In genomic region chr6:32006382-32006781, GRCm38 (mm10) we compare ENCODE assay signal across 25 mouse cellular contexts. TPM values are rescaled to one million over a fixed set of nuclear protein-coding genes. Genes with fewer than 3 reads are reported as not detected.
"Had no signal": no experiment of that assay in that cellular context is flagged by ENCODE, and none has a peak within 500 bp of the region (broad histone marks: within the 10 kb centered on the region; RNA-seq: fewer than 3 reads in every experiment).

No protein-coding gene starts in this region.

- H3K4me1 ChIP-seq: liver, embryonic 12.5 days; midbrain, embryonic 10.5 days; midbrain, embryonic 12.5 days; neural tube, embryonic 13.5 days; neural tube, embryonic 15.5 days had no signal

- H3K27ac ChIP-seq: liver, embryonic 12.5 days; liver, embryonic 14.5 days; midbrain, embryonic 10.5 days; midbrain, embryonic 12.5 days; neural tube, embryonic 13.5 days; neural tube, embryonic 15.5 days had no signal

- ATAC-seq: liver, embryonic 12.5 days; midbrain, embryonic 16.5 days had no signal

- H3K9me3 ChIP-seq: liver, embryonic 12.5 days; midbrain, embryonic 10.5 days; midbrain, embryonic 12.5 days; neural tube, embryonic 13.5 days; neural tube, embryonic 15.5 days had no signal

- H3K4me3 ChIP-seq: liver, embryonic 12.5 days; midbrain, embryonic 10.5 days; midbrain, embryonic 12.5 days; myocyte; neural tube, embryonic 13.5 days; neural tube, embryonic 15.5 days had no signal

- H3K36me3 ChIP-seq: liver, embryonic 12.5 days; midbrain, embryonic 10.5 days; midbrain, embryonic 12.5 days; neural tube, embryonic 13.5 days; neural tube, embryonic 15.5 days had no signal

- H3K4me2 ChIP-seq: liver, embryonic 12.5 days; midbrain, embryonic 12.5 days; neural tube, embryonic 13.5 days; neural tube, embryonic 15.5 days had no signal

- H3K27me3 ChIP-seq: liver, embryonic 12.5 days; midbrain, embryonic 12.5 days; neural tube, embryonic 13.5 days; neural tube, embryonic 15.5 days had no signal

- DNase-seq: lung, adult 2 months; midbrain, embryonic 14.5 days; retina, postnatal 1 day; right cerebral cortex, adult 18-20 months; right cerebral cortex, postnatal 25 days; right cerebral cortex, postnatal 4 days; spleen, adult 18-20 months; thymus, adult 18-20 months; thymus, postnatal 14 days; thymus, postnatal 36 days had no signal

- H3K9ac ChIP-seq: liver, embryonic 12.5 days; liver, embryonic 14.5 days; midbrain, embryonic 12.5 days; neural tube, embryonic 13.5 days; neural tube, embryonic 15.5 days had no signal

RNA-seq across cellular contexts. Expression of gene 1700012A03Rik, which starts 43.7 kb away (rescaled TPM):
- polyA plus RNA-seq: liver, adult 2 months; liver, embryonic 12.5 days; liver, embryonic 14.5 days; liver, embryonic 16.5 days; lung, adult 2 months; midbrain, embryonic 10.5 days; midbrain, embryonic 12.5 days; midbrain, embryonic 14.5 days; midbrain, embryonic 16.5 days; myocyte; neural tube, embryonic 11.5 days; neural tube, embryonic 13.5 days; neural tube, embryonic 15.5 days; small intestine, adult 2 months; stomach, embryonic 14.5 days; stomach, embryonic 16.5 days; thymus, postnatal 0 days had no signal
